Comparison of ENCODE assay signal across 9 mouse cellular contexts in genomic region chr5:25654578-25654987, GRCm38 (mm10). TPM values are rescaled to one million over a fixed set of nuclear protein-coding genes. Genes with fewer than 3 reads are reported as not detected.
A peak's percentile ranks its signal among the peaks of the same experiment; 100 is the strongest.
DNase-seq lines count a peak whose midpoint lies in the region; ATAC-seq and TF ChIP-seq lines count a peak whose summit lies in the region.
"Had no signal": no experiment of that assay in that cellular context is flagged by ENCODE, and none has a peak within 500 bp of the region (broad histone marks: within the 10 kb centered on the region; RNA-seq: fewer than 3 reads in every experiment).

No protein-coding gene starts in this region.

- WGBS in heart, embryonic 16.5 days, result 6% methylated on average over 14 of the region's 14 CpGs
- 4% methylated on average over 14 of the region's 14 CpGs for WGBS in hindbrain, embryonic 11.5 days
- WGBS in midbrain, embryonic 14.5 days, result 2% methylated on average over 14 of the region's 14 CpGs
- 54% methylated on average over 14 of the region's 14 CpGs for WGBS in thymus, adult 2 months

- H3K4me2 ChIP-seq in heart, embryonic 16.5 days (ENCODE audit: low read depth, low read length), result peak overlapping the region; percentile 67
- H3K4me2 ChIP-seq in hindbrain, embryonic 11.5 days (replicated peaks; ENCODE audit: low read depth, low read length), result peak overlapping the region; percentile 27
- peak overlapping the region; percentile 37 for H3K4me2 ChIP-seq in midbrain, embryonic 14.5 days (ENCODE audit: low read length)

- peak overlapping the region; percentile 59 for H3K9ac ChIP-seq in heart, embryonic 16.5 days (ENCODE audit: low read length)
- peak overlapping the region; percentile 8; the same call in 1 of the 2 replicates for H3K9ac ChIP-seq in hindbrain, embryonic 11.5 days (ENCODE audit: low read depth, low read length)
- H3K9ac ChIP-seq in midbrain, embryonic 14.5 days (replicated peaks; ENCODE audit: low read length), result peak overlapping the region; percentile 39

- peaks cover 4% of the 10 kb centered on the region; the same call in 1 of the 2 replicates for H3K4me1 ChIP-seq in heart, embryonic 16.5 days (ENCODE audit: control insufficient read depth, insufficient read depth, low read length)
- 0 out of 2 replicates have a peak, but pooled peaks cover 3% of the 10 kb centered on the region for H3K4me1 ChIP-seq in hindbrain, embryonic 11.5 days (replicated peaks; ENCODE audit: control insufficient read depth, insufficient read depth, low read length)
- H3K4me1 ChIP-seq in midbrain, embryonic 14.5 days (ENCODE audit: control insufficient read depth, insufficient read depth, low read length), result peaks cover 7% of the 10 kb centered on the region; the same call in 1 of the 2 replicates
- no peaks in the 10 kb centered on the region for H3K4me1 ChIP-seq in thymus, adult 2 months (replicated peaks; ENCODE audit: control insufficient read depth, insufficient read depth, low read length)

- no peaks in the 10 kb centered on the region for H3K36me3 ChIP-seq in heart, embryonic 16.5 days (ENCODE audit: control insufficient read depth, insufficient read depth)
- H3K36me3 ChIP-seq in hindbrain, embryonic 11.5 days (ENCODE audit: control insufficient read depth, insufficient read depth, low read length), result no peaks in the 10 kb centered on the region
- no peaks in the 10 kb centered on the region for H3K36me3 ChIP-seq in midbrain, embryonic 14.5 days (ENCODE audit: control insufficient read depth, insufficient read depth, low read length)
- no peaks in the 10 kb centered on the region for H3K36me3 ChIP-seq in thymus, adult 2 months (ENCODE audit: control insufficient read depth, insufficient read depth, low read length)

- no peak for DNase-seq in heart, adult 11 months
- peak; percentile 62 for DNase-seq in embryo, embryonic 10.5 days (ENCODE audit: low spot score)
- DNase-seq in hindbrain, embryonic 11.5 days (ENCODE audit: low spot score), result peak; percentile 57
- peak; percentile 46 for DNase-seq in midbrain, embryonic 14.5 days
- DNase-seq in thymus, adult 2 months, result no peak
- no peak for DNase-seq in urinary bladder, postnatal 36 days (ENCODE audit: low spot score in 2 of 2)
- DNase-seq in spleen, adult 18-20 months, result no peak

- H3K9me3 ChIP-seq in heart, embryonic 16.5 days (replicated peaks; ENCODE audit: control insufficient read depth, low read length), result no peaks in the 10 kb centered on the region
- no peaks in the 10 kb centered on the region for H3K9me3 ChIP-seq in hindbrain, embryonic 11.5 days (ENCODE audit: control insufficient read depth, low read length)
- H3K9me3 ChIP-seq in midbrain, embryonic 14.5 days (ENCODE audit: control insufficient read depth, low read length), result no peaks in the 10 kb centered on the region
- H3K9me3 ChIP-seq: G1E had no signal

- H3K27ac ChIP-seq in heart, embryonic 16.5 days (ENCODE audit: low read length), result no peak overlapping the region
- no peak overlapping the region for H3K27ac ChIP-seq in hindbrain, embryonic 11.5 days (ENCODE audit: low read depth, low read length)
- H3K27ac ChIP-seq in midbrain, embryonic 14.5 days (replicated peaks; ENCODE audit: low read depth, low read length), result no peak overlapping the region
- H3K27ac ChIP-seq in thymus, adult 2 months (ENCODE audit: control insufficient read depth, insufficient read depth, low read length), result no peak overlapping the region

- H3K4me3 ChIP-seq in heart, embryonic 16.5 days (ENCODE audit: low read length), result peak overlapping the region; percentile 32
- no peak overlapping the region for H3K4me3 ChIP-seq in hindbrain, embryonic 11.5 days (ENCODE audit: low read depth, low read length)
- peak overlapping the region; percentile 11; the same call in 1 of the 2 replicates for H3K4me3 ChIP-seq in midbrain, embryonic 14.5 days (replicated peaks; ENCODE audit: low read depth, low read length)
- H3K4me3 ChIP-seq in thymus, adult 2 months (ENCODE audit: control insufficient read depth, insufficient read depth, low read length), result no peak overlapping the region

- TF ChIP-seq POLR2A in thymus, adult 2 months (IDR thresholded peaks at IDR 0.05; ENCODE audit: control insufficient read depth, extremely low read depth, insufficient read depth, low read length, poor library complexity), result no peak

- ATAC-seq in heart, embryonic 16.5 days (replicated peaks; ENCODE audit: extremely low read depth, insufficient read depth, low FRiP score), result 0 out of 2 replicates have a peak, but pooled peaks have one; percentile 52
- peak; percentile 63; the same call in 1 of the 2 replicates for ATAC-seq in hindbrain, embryonic 11.5 days (ENCODE audit: low FRiP score)
- no peak for ATAC-seq in midbrain, embryonic 14.5 days (ENCODE audit: low FRiP score, low TSS enrichment)

- no peak for TF ChIP-seq CTCF in thymus, adult 2 months (IDR thresholded peaks at IDR 0.05; ENCODE audit: borderline replicate concordance, control insufficient read depth, extremely low read depth, insufficient read depth, low read length, poor library complexity)

- no peaks in the 10 kb centered on the region for H3K27me3 ChIP-seq in heart, embryonic 16.5 days (ENCODE audit: control insufficient read depth, insufficient read depth, low read length)
- no peaks in the 10 kb centered on the region for H3K27me3 ChIP-seq in hindbrain, embryonic 11.5 days (ENCODE audit: control insufficient read depth, insufficient read depth, low read length)
- no peaks in the 10 kb centered on the region for H3K27me3 ChIP-seq in midbrain, embryonic 14.5 days (ENCODE audit: control insufficient read depth, insufficient read depth, low read length)
- H3K27me3 ChIP-seq in thymus, adult 2 months (ENCODE audit: control insufficient read depth, insufficient read depth, low read length), result no peaks in the 10 kb centered on the region

RNA-seq across cellular contexts. Expression of gene Xrcc2, which starts 51.0 kb away (rescaled TPM):
- polyA plus RNA-seq in heart, embryonic 16.5 days (2015; fragmentation: Nextera tagmentation; extraction: Ambion mirVana), result 7.4 and 8.0 TPM in 2 replicates
- polyA plus RNA-seq in hindbrain, embryonic 11.5 days (2014; fragmentation: Nextera tagmentation; extraction: Ambion mirVana), result 7.9 and 10.2 TPM in 2 replicates
- polyA plus RNA-seq in midbrain, embryonic 14.5 days (2014; fragmentation: Nextera tagmentation; extraction: Ambion mirVana), result 4.4 TPM in 2 replicates
- polyA plus RNA-seq in thymus, adult 2 months (2012; rRNA removed), result 10.6 and 12.8 TPM in 2 replicates

Comparison
In these comparisons a context has a peak if more than half of its experiments do, and no peak if none do; other contexts are left out.
1. H3K4me3 ChIP-seq: peak in heart, embryonic 16.5 days (single experiment) and midbrain, embryonic 14.5 days (single experiment); none in hindbrain, embryonic 11.5 days (single experiment) and thymus, adult 2 months (single experiment).
2. H3K9ac ChIP-seq: peak in every context shown above with its lines; median percentile 59 in heart, embryonic 16.5 days; 39 in midbrain, embryonic 14.5 days; 8 in hindbrain, embryonic 11.5 days.
3. DNase-seq: peak in embryo, embryonic 10.5 days (single experiment), hindbrain, embryonic 11.5 days (single experiment) and midbrain, embryonic 14.5 days (single experiment); none in heart, adult 11 months (single experiment), thymus, adult 2 months (single experiment), urinary bladder, postnatal 36 days (0 of 2) and spleen, adult 18-20 months (0 of 2).
4. Peak in every context shown above with its lines, with median percentiles within 50 percentile points of each other: H3K4me2 ChIP-seq.